Mouse (Mus musculus): ENCODE data around the gene Draxin. TPM values are rescaled to one million over a fixed set of nuclear protein-coding genes. Genes with fewer than 3 reads are reported as not detected.
A peak's percentile ranks its signal among the peaks of the same experiment; 100 is the strongest.

The Draxin gene
- polyA plus RNA-seq, 1 experiment, result not detected

GRCm38 (mm10) chr4:148083176-148083899 lies 47.2 kb downstream of the Draxin start:
- Histone ChIP-seq H3K9me3 (ENCODE audit: control insufficient read depth, low read length) (no peaks in the 10 kb centered on the region), H3K27me3 (ENCODE audit: control insufficient read depth) (no peaks in the 10 kb centered on the region), H3K4me1 (ENCODE audit: control insufficient read depth) (peaks cover 46% of the 10 kb centered on the region), H3K36me3 (ENCODE audit: control insufficient read depth) (peaks cover 11% of the 10 kb centered on the region), H3K4me3 (replicated peaks) (no peak overlapping the region)
- TF ChIP-seq GATA1 (IDR thresholded peaks at IDR 0.05; ENCODE audit: low read length), result no peak
- no peak for TF ChIP-seq TAL1 (IDR thresholded peaks at IDR 0.05; ENCODE audit: low read length)

- no peaks in the 10 kb centered on the region for H3K27me3 ChIP-seq (ENCODE audit: control insufficient read depth)
- H3K4me3 ChIP-seq (replicated peaks), result no peak overlapping the region
- H3K36me3 ChIP-seq (ENCODE audit: control insufficient read depth), result peaks cover 11% of the 10 kb centered on the region
- peaks cover 37% of the 10 kb centered on the region for H3K4me1 ChIP-seq (ENCODE audit: control insufficient read depth)
- no peaks in the 10 kb centered on the region for H3K9me3 ChIP-seq (ENCODE audit: control insufficient read depth, low read length)
- TF ChIP-seq TAL1 (IDR thresholded peaks at IDR 0.05; ENCODE audit: low read length) (no peak), GATA1 (IDR thresholded peaks at IDR 0.05; ENCODE audit: low read length) (no peak)
These were observed 48.0 kb downstream of the Draxin start for GRCm38 (mm10) chr4:148082257-148083044.

- Histone ChIP-seq H3K27me3 (ENCODE audit: control insufficient read depth) (no peaks in the 10 kb centered on the region), H3K4me1 (ENCODE audit: control insufficient read depth) (peaks cover 31% of the 10 kb centered on the region), H3K9me3 (ENCODE audit: control insufficient read depth, low read length) (no peaks in the 10 kb centered on the region), H3K36me3 (ENCODE audit: control insufficient read depth) (peaks cover 11% of the 10 kb centered on the region), H3K4me3 (replicated peaks) (no peak overlapping the region)
- TF ChIP-seq TAL1 (IDR thresholded peaks at IDR 0.05; ENCODE audit: low read length), result no peak
- TF ChIP-seq GATA1 (IDR thresholded peaks at IDR 0.05; ENCODE audit: low read length), result no peak
These were observed 49.3 kb downstream of the Draxin start for GRCm38 (mm10) chr4:148081201-148081600.

GRCm38 (mm10) chr4:148080597-148080973 lies 49.9 kb downstream of the Draxin start:
- no peak for TF ChIP-seq TAL1 (IDR thresholded peaks at IDR 0.05; ENCODE audit: low read length)
- TF ChIP-seq GATA1 (IDR thresholded peaks at IDR 0.05; ENCODE audit: low read length), result no peak
- H3K27me3 ChIP-seq (ENCODE audit: control insufficient read depth), result no peaks in the 10 kb centered on the region
- no peaks in the 10 kb centered on the region for H3K9me3 ChIP-seq (ENCODE audit: control insufficient read depth, low read length)
- H3K4me1 ChIP-seq (ENCODE audit: control insufficient read depth), result peaks cover 29% of the 10 kb centered on the region
- H3K36me3 ChIP-seq (ENCODE audit: control insufficient read depth), result peaks cover 11% of the 10 kb centered on the region
- no peak overlapping the region for H3K4me3 ChIP-seq (replicated peaks)

- no peak overlapping the region for H3K4me3 ChIP-seq (replicated peaks)
- H3K9me3 ChIP-seq (ENCODE audit: control insufficient read depth, low read length), result no peaks in the 10 kb centered on the region
- TF ChIP-seq GATA1 (IDR thresholded peaks at IDR 0.05; ENCODE audit: low read length) (no peak), TAL1 (IDR thresholded peaks at IDR 0.05; ENCODE audit: low read length) (no peak)
- peaks cover under 1% of the 10 kb centered on the region; the same call in 1 of the 2 replicates for H3K27me3 ChIP-seq (ENCODE audit: control insufficient read depth)
- H3K36me3 ChIP-seq (ENCODE audit: control insufficient read depth), result peaks cover 11% of the 10 kb centered on the region
- peaks cover 32% of the 10 kb centered on the region for H3K4me1 ChIP-seq (ENCODE audit: control insufficient read depth)
These were observed 50.4 kb downstream of the Draxin start for GRCm38 (mm10) chr4:148079944-148080596.

GRCm38 (mm10) chr4:148079212-148079611 lies 51.3 kb downstream of the Draxin start:
- no peaks in the 10 kb centered on the region for H3K9me3 ChIP-seq (ENCODE audit: control insufficient read depth, low read length)
- H3K4me1 ChIP-seq (ENCODE audit: control insufficient read depth), result peaks cover 34% of the 10 kb centered on the region
- no peak overlapping the region for H3K4me3 ChIP-seq (replicated peaks)
- TF ChIP-seq GATA1 (IDR thresholded peaks at IDR 0.05; ENCODE audit: low read length), result no peak
- no peak for TF ChIP-seq TAL1 (IDR thresholded peaks at IDR 0.05; ENCODE audit: low read length)
- peaks cover 11% of the 10 kb centered on the region for H3K36me3 ChIP-seq (ENCODE audit: control insufficient read depth)
- peaks cover 4% of the 10 kb centered on the region for H3K27me3 ChIP-seq (ENCODE audit: control insufficient read depth)

- Histone ChIP-seq H3K4me1 (ENCODE audit: control insufficient read depth) (peaks cover 16% of the 10 kb centered on the region), H3K9me3 (ENCODE audit: control insufficient read depth, low read length) (no peaks in the 10 kb centered on the region), H3K27me3 (ENCODE audit: control insufficient read depth) (peaks cover 4% of the 10 kb centered on the region), H3K36me3 (ENCODE audit: control insufficient read depth) (peaks cover 7% of the 10 kb centered on the region), H3K4me3 (replicated peaks) (no peak overlapping the region)
- TF ChIP-seq GATA1 (IDR thresholded peaks at IDR 0.05; ENCODE audit: low read length) (no peak), TAL1 (IDR thresholded peaks at IDR 0.05; ENCODE audit: low read length) (no peak)
These were observed 54.6 kb downstream of the Draxin start for GRCm38 (mm10) chr4:148075881-148076280.

- no peaks in the 10 kb centered on the region for H3K9me3 ChIP-seq (ENCODE audit: control insufficient read depth, low read length)
- TF ChIP-seq GATA1 (IDR thresholded peaks at IDR 0.05; ENCODE audit: low read length) (no peak), TAL1 (IDR thresholded peaks at IDR 0.05; ENCODE audit: low read length) (no peak)
- peaks cover 16% of the 10 kb centered on the region for H3K4me1 ChIP-seq (ENCODE audit: control insufficient read depth)
- peak overlapping the region; percentile 60 for H3K4me3 ChIP-seq (replicated peaks)
- peaks cover 4% of the 10 kb centered on the region for H3K36me3 ChIP-seq (ENCODE audit: control insufficient read depth)
- peaks cover 4% of the 10 kb centered on the region for H3K27me3 ChIP-seq (ENCODE audit: control insufficient read depth)
These were observed 55.2 kb downstream of the Draxin start for GRCm38 (mm10) chr4:148075259-148075658.
